Mouse (Mus musculus) embryo, embryonic 11 days (tissue): Measurements from ENCODE around the gene Rab25.
A peak's percentile ranks its signal among the peaks of the same experiment; 100 is the strongest.
"Not testable (repeated sequence)": the region's sequence is repeated elsewhere in the genome, so short reads cannot be mapped to it uniquely, and the experiment has no call there.

Source experiments
- DNase-seq: peaks from one replicate; pipeline ENCODE4 v3.0.0-alpha.2; 2015

The Rab25 gene

DNA sequence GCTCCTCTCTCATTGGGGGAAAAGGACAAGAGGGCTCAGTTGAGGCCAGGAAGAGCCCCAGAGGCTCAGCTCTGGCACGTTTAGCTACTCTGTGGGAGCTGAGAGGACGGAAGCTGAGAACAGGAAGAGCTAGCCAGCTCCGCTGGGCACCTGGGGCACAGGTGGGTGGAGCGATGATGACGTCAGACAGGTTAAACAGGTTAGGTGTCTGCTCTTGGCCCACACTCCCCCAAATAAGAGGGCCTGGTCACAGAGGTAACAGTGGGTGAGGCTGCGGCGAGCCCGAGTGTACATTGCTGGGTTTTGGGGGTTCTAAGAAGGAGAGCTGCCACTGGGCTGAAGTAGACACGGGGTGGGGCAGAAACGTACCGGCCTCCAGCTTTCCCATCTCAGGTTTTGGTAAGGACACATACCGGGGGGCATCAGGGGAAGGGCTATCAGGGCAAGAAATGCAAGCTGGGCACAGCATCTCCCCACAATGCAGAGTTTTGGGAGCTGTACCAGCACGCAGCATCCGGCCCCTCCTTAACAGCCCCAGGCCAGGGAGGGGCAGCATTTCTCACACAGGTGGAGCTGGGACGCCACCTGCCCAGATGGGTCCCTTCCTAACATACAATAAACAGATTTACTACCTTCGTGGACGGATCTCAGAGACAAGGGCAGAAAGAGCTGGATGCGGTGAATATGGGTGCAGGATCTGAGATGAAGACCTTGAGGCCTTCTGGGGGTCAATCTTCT is at the start of gene Rab25:
Gene Rab25, minus strand, starts transcription at position 121 of the 738 bp plus-strand sequence.
- DNase-seq: no peak

DNA sequence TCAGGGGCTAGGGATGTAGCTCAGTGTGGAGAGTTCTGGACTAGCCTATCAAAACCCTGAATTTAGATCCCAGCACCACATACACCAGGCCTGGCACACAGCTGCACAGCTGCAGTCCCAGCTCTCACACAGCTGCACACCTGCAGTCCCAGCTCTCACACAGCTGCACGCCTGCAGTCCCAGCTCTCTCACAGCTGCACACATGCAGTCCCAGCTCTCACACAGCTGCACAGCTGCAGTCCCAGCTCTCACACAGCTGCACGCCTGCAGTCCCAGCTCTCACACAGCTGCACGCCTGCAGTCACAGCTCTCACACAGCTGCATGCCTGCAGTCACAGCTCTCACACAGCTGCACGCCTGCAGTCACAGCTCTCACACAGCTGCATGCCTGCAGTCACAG is 48.4 kb upstream of the Rab25 start:
- DNase-seq: not testable (repeated sequence)

DNA sequence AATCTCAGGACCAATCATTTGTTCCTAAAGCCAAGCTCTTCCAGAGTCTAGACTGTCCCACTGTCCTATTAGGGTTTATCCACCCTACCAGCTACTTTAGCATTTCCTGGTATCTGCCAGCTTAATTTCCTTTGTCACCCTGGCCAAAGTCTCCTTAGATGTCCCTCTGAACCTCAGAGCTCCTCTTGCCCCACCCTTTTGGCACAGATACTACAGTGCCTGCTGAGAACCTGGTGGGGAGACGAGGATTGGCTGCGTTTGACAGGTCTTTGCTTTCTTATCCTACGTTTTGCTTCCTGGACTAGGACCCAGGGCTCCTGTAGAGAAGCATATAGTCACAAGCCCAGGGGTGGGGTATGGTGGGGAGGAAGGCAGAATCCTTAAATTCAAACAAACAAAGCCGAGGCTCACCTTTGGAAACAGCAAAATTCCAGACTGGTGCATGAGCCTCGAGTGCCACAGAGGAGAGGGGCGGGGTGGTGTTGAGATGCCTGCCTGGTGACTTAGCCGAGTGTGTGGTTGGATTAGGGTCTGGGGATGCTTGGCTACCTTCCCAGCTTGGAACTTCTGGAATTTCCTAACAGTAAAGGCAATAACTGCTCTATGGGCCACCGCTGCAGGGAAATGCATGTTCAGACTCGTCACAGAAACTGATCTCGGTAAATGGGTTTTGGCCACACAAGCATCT is 45.9 kb upstream of the Rab25 start:
- no peak for DNase-seq

DNA sequence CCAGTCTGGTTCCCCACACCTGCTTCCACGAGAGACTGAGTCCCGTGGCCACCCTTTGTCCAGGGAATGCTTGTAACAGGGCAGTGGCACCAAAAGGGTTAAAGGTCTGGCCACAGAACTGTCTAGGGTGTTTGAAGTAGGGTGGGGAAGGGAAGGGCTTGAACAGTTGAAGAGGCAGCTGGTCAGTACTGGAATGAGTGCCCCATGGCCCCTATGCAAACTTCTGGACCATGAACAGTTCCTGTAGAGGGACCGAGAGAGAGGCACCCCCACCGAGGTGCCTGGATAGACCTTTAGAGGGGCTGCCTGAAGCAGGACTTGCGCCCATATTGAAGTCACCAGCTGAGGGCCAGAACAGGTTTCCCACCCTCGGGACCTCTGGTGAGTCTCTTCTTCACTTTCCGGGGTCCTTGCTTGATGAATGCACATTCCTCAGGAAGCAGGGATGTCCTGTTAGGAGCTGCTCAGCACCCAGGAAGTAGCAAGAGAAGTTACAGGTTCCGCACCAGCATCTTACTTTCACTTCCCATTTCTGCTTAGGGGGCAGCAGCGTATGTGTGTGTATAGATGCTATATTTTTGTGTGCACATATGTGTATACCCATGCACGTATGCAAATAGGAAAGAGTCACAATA is 45.0 kb upstream of the Rab25 start:
- no peak for DNase-seq

DNA sequence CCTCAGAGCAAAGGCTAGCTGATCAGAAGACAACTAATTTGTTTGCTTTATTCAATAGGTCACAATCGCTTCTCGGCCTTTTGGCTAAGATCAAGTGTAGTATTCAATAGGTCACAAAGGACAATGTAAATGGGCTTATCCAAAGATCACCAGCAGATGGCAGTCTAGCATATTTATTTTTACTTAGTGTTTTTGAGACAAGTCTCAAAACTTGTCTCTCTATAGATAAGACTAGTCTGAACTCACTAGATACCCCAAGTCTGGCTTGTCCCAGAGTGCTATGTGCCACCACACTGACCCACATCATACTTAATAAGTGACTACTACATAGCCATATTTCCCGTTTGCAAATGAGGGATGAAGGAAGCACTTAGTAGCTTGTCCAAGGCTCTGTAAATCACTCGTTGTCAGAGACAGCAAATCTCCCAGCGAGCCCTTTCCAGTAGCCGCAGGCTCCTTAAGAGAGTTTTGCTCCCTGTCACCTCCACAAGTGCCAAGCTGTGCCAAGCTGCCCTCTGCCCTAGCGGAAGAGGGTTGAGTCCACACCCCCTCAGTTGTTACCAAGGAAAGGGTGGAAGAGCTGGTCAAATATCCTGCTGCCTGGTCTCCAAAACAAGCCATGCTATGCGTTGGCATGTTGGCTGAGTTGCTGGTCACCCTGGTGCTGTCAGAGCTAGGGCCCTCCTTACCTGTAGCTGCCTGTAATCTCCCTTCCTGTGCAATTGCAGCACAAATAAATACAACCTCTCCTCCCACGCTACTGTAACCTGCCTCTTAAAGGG is 44.0 kb upstream of the Rab25 start:
- DNase-seq: peak; percentile 83

DNA sequence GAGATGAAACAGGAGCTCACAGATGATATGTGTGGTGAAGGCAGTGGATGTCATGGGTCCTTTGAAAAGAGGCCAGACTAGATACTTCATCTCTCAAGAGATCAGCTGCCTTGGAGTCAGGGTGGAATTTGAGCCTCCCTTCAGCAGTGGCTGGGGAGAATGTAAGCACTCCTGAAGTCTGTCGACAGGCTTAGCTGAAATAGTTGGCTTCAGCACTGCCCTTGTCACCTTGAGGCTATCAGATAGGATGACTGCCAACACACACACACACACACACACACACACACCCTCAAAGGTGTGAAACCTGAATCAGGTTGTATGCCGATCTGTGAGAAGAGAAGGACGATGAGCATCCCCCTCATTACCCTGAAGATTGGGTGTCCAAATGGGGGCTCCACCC is 42.9 kb upstream of the Rab25 start:
- DNase-seq: no peak

DNA sequence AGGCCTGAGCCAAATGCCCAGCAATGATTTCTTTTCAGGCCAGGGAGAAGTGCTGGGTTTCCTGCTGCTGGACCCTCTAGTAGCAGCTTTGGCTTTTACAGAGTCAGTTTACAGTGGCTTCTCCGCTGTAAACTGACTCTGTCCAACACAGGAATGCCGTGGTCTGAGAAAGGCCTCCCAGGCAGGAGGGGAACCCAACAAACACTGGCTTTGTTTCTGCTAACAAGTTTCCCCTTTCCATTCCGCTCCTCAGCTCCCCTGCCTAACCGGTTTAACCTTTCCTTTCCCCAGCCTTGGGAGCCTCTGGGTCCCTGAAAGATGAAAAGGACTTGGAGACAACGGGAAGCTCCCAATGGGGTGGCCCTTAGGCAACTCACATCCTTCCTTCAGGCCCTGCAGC is 42.1 kb upstream of the Rab25 start:
- no peak for DNase-seq

DNA sequence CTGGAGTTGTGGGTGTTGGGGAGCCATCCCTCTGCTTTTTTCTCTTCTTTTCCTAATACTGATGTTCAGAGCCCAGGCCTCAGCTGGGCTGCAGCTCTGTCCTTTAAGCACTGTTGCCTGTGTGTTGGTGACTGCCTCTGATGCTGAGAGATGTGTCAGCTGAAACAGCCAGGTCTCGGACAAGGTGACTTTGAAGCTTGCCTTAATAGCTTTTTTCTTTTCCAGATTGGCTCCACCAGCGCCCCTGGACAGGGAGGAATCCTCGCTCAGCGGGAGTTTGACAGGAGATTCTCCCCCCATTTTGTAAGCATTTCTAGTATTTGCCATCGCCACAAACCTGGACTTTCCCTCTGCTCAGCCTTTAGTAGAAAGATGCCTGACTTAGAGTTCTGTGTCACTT is 38.5 kb upstream of the Rab25 start:
- DNase-seq: no peak

DNA sequence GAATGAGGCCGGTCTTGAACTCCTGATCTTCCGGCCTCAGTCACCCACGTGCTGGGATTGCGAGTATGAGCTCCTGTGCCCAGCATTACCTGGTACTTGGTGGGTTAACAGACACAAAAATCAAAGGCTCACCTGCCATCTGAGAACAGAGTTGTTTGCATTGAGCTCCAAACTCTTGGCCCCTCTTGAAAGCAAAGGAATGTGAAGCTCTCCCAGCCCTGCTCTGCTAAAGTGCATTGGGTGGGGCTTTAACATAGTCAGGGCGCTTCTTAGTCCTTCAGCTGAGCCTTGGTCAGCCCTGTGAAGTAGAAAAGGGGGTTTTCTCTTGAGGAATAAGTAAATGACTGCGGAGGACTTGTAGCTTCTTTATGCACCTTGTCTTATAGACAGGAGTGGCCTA is 37.7 kb upstream of the Rab25 start:
- no peak for DNase-seq

DNA sequence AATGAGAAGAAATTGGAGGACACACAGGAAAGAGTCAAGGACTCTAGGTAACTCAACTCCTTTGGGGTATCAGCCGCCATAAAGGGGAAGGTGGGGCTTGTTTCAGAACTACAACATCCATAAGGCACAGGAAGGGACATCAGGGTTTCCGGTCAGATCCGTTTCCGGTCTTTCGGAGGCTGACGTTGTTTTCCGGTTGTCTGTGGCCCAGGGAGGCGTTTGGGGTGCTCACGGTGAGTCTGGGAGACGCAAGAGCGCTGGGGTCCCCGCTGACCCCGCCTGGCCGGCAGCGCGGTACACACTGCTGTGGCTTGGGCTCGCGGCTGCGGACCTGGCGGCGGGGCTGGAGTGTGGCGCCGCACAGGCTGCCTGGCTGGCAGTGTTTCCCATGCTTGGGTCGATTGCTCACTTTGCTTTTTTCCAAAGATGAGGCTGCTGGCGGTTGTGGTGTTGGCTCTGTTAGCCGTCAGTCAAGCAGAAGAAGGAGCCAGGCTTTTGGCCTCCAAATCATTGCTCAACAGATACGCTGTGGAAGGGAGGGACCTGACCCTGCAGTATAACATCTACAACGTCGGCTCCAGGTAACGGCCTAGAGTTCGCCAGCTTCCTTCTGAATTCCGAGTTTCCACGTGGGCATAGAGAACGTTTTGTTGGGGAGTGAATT is 31.5 kb upstream of the Rab25 start:
- DNase-seq: peak; percentile 89

DNA sequence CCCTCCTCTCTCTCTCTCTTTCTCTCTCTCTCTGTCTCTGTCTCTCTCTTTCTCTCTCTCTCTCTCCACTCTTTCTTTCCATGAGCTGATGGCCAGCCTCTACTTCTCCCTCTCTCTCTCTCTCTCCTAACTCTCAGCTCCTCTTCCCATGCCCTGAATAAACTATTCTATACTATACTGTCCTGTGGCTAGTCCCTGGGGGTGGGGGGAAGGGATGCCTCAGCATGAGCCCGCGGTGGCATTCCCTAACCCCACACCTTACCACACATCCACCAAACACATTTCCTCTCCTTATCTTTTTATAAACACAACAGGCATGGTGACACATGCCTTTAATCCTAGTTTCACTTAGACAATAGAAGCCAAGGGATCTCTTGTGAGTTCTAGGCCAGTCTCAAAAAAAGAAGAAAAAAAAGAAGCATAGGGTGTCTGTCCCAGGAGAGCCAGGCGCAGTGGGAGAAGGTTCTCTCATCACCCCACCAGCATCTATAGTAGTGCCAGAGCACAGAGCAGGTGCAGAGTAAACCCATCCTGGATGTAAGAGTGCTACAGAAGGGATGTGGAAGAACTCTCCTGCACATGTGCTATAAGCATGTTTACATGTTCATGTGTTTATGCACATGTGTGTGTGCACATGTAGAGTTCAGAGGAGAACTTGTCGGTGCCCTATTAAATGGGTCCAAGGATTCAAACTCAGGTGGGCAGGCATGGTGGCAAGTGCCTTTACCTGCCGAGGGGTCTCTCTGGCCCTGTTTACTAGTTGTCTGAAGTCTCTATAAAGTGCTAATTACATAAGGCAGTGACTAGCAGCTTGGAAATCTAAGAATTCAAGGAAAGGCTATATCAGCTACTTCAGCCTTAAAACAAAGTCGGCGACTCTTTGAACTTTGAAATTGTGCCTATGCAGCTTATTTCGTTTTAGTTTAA is 30.7 kb upstream of the Rab25 start:
- no peak for DNase-seq

DNA sequence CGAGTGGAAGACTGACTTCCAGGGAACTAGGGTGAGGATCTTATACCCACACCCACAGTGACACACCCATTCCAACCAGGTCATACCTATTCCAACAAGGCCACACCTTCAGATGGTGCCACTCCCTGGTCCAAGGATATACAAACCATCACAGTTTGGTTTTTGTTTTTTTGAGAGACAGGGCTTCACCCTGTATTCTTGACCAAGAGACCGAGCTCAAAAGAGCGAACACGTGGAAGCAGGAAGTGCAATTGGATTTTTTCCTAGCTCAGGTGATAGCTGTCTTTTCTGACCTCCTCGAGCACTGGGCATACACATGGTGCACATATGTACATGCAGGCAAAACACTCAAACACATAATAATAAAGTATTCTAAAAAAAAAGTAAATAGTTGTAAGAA is 29.7 kb upstream of the Rab25 start:
- DNase-seq: not testable (repeated sequence)

DNA sequence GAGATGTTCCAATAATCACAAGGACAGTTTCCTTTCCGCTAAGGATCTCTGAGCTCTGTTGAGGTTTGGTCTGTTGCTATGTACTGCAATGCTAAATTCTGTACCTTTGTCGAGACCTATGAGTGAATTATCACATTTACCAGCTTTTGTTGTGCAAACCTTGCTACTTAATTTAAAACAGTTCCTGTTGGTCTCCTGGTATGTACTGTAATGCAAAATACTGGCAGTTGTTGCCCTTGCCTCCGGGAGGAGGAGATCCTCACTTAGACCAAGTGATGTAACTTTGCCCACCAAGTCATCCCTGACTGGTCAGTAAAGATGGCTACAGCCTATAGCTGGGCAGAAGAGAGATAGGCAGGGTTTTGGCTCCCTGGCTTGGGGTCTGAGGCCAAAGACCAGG is 27.4 kb upstream of the Rab25 start, which contains the start of gene Ssr2:
Gene Ssr2, plus strand, starts transcription at position 337 of the 400 bp plus-strand sequence.
- DNase-seq: no peak

DNA sequence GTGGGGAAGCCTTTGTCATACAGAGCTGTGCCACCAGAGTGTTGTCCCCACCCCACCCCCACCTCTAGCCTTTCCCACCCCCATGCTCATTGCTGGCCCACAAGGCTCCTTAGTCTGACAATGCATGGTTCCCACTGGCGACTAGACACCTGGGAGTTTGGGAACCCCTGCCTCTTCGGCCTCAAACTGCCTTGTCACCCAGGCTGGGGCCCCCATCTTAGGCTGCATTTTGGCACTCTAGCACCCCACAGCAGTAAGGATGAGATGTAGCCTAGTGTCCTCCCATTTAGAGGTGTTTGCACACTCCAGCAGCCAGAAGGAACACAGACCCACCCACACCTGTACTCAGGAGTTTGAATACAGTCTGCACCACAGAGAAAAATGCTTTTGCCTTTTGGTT is 25.7 kb upstream of the Rab25 start:
- DNase-seq: no peak

DNA sequence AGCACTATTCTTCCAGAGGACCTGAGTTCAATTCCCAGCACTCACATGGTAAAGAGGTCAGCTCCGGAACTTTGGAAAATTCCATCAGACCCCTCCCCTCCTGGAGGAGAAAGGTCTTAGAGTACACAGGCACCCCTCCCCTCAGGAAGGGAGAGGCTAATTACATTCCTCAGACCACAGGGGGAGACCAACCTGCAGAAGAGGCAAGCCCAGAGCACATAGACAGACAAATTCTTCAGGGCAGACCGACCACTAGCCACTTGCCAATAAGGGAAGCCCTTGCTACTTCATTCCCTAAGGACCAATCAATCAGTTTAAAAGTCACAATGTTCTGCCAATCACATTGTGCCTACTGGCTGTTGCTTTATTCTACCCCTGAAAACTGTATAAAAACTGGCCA is 24.7 kb upstream of the Rab25 start:
- no peak for DNase-seq

DNA sequence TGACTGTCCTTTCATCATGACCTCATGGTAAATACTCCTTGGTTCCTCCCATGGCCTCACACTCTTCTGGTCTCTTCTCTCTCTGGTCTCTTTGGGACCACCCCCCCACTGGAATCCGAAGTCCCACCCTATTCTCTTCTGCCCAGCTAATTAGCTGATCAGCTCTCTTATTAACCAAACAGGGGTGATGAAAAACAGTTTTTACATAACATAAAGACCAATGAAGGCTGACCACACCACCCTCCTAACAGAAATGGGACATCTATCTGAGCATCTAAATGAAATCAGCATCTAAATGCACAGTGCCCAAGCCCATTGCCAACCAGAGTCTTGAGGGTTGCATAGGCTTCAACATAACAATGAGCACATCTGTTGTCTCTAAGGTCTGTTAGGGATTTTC is 23.8 kb upstream of the Rab25 start:
- DNase-seq: no peak

DNA sequence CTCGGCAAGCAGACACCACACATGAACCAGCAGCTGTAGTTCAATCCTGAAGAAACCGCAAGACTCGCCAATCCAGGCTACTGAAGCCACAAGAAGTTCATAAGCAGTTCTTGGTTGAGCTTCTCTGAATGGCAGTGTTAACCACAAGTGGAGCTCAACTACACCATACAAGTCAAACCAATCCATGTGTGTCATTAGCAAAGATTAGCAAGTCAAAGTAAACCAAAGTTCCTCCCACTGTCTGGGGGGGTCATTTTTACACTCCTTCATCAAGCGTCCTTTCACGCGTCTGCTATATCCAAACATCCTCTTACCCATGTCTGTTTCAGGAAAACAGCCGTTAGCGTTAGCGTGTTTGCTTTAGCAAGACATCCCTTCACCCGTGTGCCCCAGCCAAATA is 22.2 kb upstream of the Rab25 start:
- DNase-seq: no peak

DNA sequence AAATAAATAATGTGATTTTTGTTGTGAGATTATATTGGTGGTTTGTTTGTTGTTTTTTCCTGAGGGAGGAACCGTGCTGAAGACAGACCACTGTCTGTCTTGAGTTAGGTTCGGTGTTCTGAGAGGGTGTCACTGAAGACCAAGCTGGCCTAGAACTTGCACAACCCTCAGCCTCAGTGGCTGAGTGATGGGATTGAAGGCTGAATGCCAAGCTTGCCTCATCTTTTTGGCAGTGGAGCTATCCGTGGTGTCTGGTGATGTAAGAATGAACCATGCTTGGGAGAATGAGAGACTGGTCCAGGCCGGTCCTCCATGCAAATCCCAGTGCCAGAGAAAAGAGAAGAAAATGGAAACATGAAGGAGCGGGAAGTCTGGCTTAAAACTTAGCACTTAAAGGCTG is 21.6 kb upstream of the Rab25 start:
- no peak for DNase-seq

DNA sequence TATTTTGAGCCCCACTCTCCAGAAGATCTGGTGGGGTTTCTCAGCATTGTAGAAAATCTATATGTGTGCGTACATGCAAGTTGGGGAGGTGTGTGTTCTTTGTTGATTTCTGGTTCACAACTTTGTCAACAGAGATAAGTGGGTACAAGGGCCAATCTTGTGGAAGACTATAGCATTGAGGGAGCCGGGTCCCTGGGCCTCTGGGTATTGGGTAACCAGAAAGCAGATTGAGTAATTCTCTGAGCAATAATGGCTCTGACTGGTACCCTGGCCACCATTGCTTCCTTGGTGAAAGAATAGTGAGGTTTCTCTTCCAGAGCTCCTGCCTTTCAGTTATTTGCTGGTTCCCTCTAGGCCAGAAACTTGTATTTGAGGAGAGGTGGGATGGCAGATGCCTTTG is 21.0 kb upstream of the Rab25 start:
- DNase-seq: no peak

DNA sequence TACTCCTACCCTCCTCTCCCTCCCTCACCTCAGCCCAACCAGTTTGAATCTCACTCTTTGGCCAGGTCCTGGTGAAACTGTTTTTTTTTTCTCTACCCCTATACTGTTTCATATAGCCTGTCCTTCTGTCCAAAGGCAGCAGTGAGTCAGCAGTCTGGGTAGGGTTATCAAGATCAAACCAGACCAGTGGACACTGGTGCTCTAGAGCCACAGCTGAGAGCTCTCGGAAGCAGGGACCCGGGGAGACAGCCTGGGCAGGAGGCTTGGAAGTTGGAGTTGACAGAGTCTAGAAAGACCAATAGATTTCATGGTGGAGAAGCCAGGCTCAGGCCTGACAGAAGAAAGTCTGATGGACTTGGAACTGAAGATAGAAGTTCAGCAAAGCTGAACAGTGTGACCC is 20.5 kb upstream of the Rab25 start:
- no peak for DNase-seq

DNA sequence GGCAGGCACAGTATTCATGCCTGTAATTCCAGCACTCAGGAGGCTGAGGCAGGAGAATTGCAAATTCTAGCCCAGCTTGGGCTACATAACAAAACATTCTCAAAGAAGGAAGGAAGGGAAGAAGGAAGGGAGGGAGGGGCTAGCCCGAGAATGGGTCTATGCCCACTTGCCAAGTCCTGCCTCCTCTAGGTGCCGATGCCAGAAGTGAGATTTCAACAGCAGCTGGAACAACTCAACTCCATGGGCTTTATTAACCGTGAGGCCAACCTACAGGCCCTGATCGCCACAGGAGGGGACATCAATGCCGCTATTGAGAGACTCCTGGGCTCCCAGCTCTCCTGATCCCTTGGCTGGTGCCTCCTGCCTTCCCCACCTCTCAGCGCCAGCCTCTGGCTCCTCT is 19.8 kb upstream of the Rab25 start:
- DNase-seq: no peak
